Mouse (Mus musculus): ENCODE measurements around the gene Pgrmc1. TPM values are rescaled to one million over a fixed set of nuclear protein-coding genes. Genes with fewer than 3 reads are reported as not detected.
A peak's percentile ranks its signal among the peaks of the same experiment; 100 is the strongest.

The Pgrmc1 gene
- polyA plus RNA-seq, 1 experiment from 2014 or later, result 482 TPM

- no peaks in the 10 kb centered on the region for H3K36me3 ChIP-seq
- no peak overlapping the region for H3K9ac ChIP-seq
- 10% methylated on average over 1 of the region's 1 CpGs for WGBS
- no peak overlapping the region for H3K27ac ChIP-seq
- no peaks in the 10 kb centered on the region for H3K27me3 ChIP-seq
- H3K4me3 ChIP-seq, result no peak overlapping the region
- no peaks in the 10 kb centered on the region for H3K4me1 ChIP-seq
- H3K9me3 ChIP-seq (replicated peaks), result no peaks in the 10 kb centered on the region
- H3K4me2 ChIP-seq (replicated peaks), result no peak overlapping the region
- no peak for ATAC-seq (ENCODE audit: low FRiP score)
These were observed 32.8 kb downstream of the Pgrmc1 start for GRCm38 (mm10) chrX:36630771-36631170.

- Histone ChIP-seq H3K9ac (no peak overlapping the region), H3K9me3 (replicated peaks) (no peaks in the 10 kb centered on the region), H3K36me3 (no peaks in the 10 kb centered on the region), H3K27ac (no peak overlapping the region), H3K4me3 (no peak overlapping the region), H3K4me1 (no peaks in the 10 kb centered on the region), H3K4me2 (replicated peaks) (no peak overlapping the region), H3K27me3 (no peaks in the 10 kb centered on the region)
- 84% methylated on average over 6 of the region's 6 CpGs for WGBS
- ATAC-seq (ENCODE audit: low FRiP score), result no peak
These were observed 42.0 kb downstream of the Pgrmc1 start for GRCm38 (mm10) chrX:36640046-36640445.

- 21% methylated on average over 52 of the region's 60 CpGs for WGBS
- H3K27me3 ChIP-seq, result no peaks in the 10 kb centered on the region
- peak within 1 kb of the TSS; percentile 59 for H3K9ac ChIP-seq
- H3K4me2 ChIP-seq (replicated peaks), result peak within 1 kb of the TSS; percentile 46
- H3K36me3 ChIP-seq, result no peaks in the 10 kb centered on the region
- H3K4me3 ChIP-seq, result peak within 1 kb of the TSS; percentile 54
- H3K9me3 ChIP-seq (replicated peaks), result no peaks in the 10 kb centered on the region
- no peaks in the 10 kb centered on the region for H3K4me1 ChIP-seq
- peak; percentile 95 for ATAC-seq (ENCODE audit: low FRiP score)
- H3K27ac ChIP-seq, result peak within 1 kb of the TSS; percentile 68
These were observed 46.9 kb downstream of the Pgrmc1 start, which contains the start of gene Akap17b for GRCm38 (mm10) chrX:36644657-36645551. Akap17b (minus strand) TSS chrX:36645395.

Other genes with a start within 250 kb of the Pgrmc1 start
- gene Gm6268, start 196.9 kb upstream of the Pgrmc1 start, polyA plus RNA-seq (2016; fragmentation: Nextera tagmentation; extraction: Ambion mirVana), result not detected in 2 replicates
- gene Gm14569, start 106.4 kb upstream of the Pgrmc1 start, polyA plus RNA-seq (2016; fragmentation: Nextera tagmentation; extraction: Ambion mirVana), result not detected in 2 replicates
- gene Akap17b, start 47.2 kb downstream of the Pgrmc1 start, polyA plus RNA-seq (2016; fragmentation: Nextera tagmentation; extraction: Ambion mirVana), result 4.2 and 4.4 TPM in 2 replicates
- gene Slc25a43, start 145.5 kb downstream of the Pgrmc1 start, polyA plus RNA-seq (2016; fragmentation: Nextera tagmentation; extraction: Ambion mirVana), result 0.42 and 1.2 TPM in 2 replicates
- gene Slc25a5, start 197.4 kb downstream of the Pgrmc1 start, polyA plus RNA-seq (2016; fragmentation: Nextera tagmentation; extraction: Ambion mirVana), result 537 and 566 TPM in 2 replicates

Data from hindbrain, embryonic 12.5 days (tissue).